Mouse (Mus musculus): Measurements from ENCODE around the gene Spats2. TPM values are rescaled to one million over a fixed set of nuclear protein-coding genes. Genes with fewer than 3 reads are reported as not detected.

The Spats2 gene
- polyA plus RNA-seq, 1 experiment from 2014 or later = 59.5 TPM

- Histone ChIP-seq H3K9me3 (ENCODE audit: control insufficient read depth, low read length) (no peaks in the 10 kb centered on the region), H3K36me3 (ENCODE audit: control insufficient read depth, insufficient read depth, low read length) (no peaks in the 10 kb centered on the region), H3K4me3 (ENCODE audit: low read depth, low read length) (no peak overlapping the region), H3K4me2 (replicated peaks; ENCODE audit: low read depth, low read length) (no peak overlapping the region), H3K9ac (ENCODE audit: low read depth, low read length) (no peak overlapping the region), H3K27ac (ENCODE audit: low read depth, low read length) (no peak overlapping the region), H3K4me1 (replicated peaks; ENCODE audit: control insufficient read depth, insufficient read depth, low read length) (no peaks in the 10 kb centered on the region), H3K27me3 (ENCODE audit: control insufficient read depth, insufficient read depth, low read length) (no peaks in the 10 kb centered on the region)
- WGBS = 84% methylated on average over 2 of the region's 2 CpGs
- ATAC-seq (ENCODE audit: low FRiP score) (no peak), DNase-seq (ENCODE audit: low spot score) (no peak)
Observed at GRCm38 (mm10) chr15:99122642-99123041, 3.1 kb upstream of the Spats2 start.

GRCm38 (mm10) chr15:99126081-99126815 lies 532 bp downstream of the Spats2 start:
- under 1% methylated on average over 81 of the region's 115 CpGs for WGBS
- H3K9me3 ChIP-seq (ENCODE audit: control insufficient read depth, low read length) = no peaks in the 10 kb centered on the region
- peak overlapping the region; percentile 98 for H3K27ac ChIP-seq (ENCODE audit: low read depth, low read length)
- H3K36me3 ChIP-seq (ENCODE audit: control insufficient read depth, insufficient read depth, low read length) = no peaks in the 10 kb centered on the region
- no peaks in the 10 kb centered on the region for H3K27me3 ChIP-seq (ENCODE audit: control insufficient read depth, insufficient read depth, low read length)
- peak overlapping the region; percentile 90 for H3K9ac ChIP-seq (ENCODE audit: low read depth, low read length)
- DNase-seq (ENCODE audit: low spot score) (peak; percentile 96), ATAC-seq (ENCODE audit: low FRiP score) (peak; percentile 91)
- peak overlapping the region; percentile 88 for H3K4me3 ChIP-seq (ENCODE audit: low read depth, low read length)
- peaks cover 3% of the 10 kb centered on the region for H3K4me1 ChIP-seq (replicated peaks; ENCODE audit: control insufficient read depth, insufficient read depth, low read length)
- H3K4me2 ChIP-seq (replicated peaks; ENCODE audit: low read depth, low read length) = peak overlapping the region; percentile 70

- peak overlapping the region; percentile 98 for H3K27ac ChIP-seq (ENCODE audit: low read depth, low read length)
- DNase-seq (ENCODE audit: low spot score) (peak; percentile 69), ATAC-seq (ENCODE audit: low FRiP score) (peak; percentile 38; the same call in 1 of the 2 replicates)
- under 1% methylated on average over 29 of the region's 35 CpGs for WGBS
- peak overlapping the region; percentile 90 for H3K9ac ChIP-seq (ENCODE audit: low read depth, low read length)
- H3K4me1 ChIP-seq (replicated peaks; ENCODE audit: control insufficient read depth, insufficient read depth, low read length) = peaks cover 3% of the 10 kb centered on the region
- peak overlapping the region; percentile 88 for H3K4me3 ChIP-seq (ENCODE audit: low read depth, low read length)
- no peaks in the 10 kb centered on the region for H3K27me3 ChIP-seq (ENCODE audit: control insufficient read depth, insufficient read depth, low read length)
- H3K4me2 ChIP-seq (replicated peaks; ENCODE audit: low read depth, low read length) = peak overlapping the region; percentile 70
- H3K36me3 ChIP-seq (ENCODE audit: control insufficient read depth, insufficient read depth, low read length) = no peaks in the 10 kb centered on the region
- no peaks in the 10 kb centered on the region for H3K9me3 ChIP-seq (ENCODE audit: control insufficient read depth, low read length)
Observed at GRCm38 (mm10) chr15:99126816-99127365, 1.2 kb downstream of the Spats2 start.

GRCm38 (mm10) chr15:99127851-99128522 lies 2.3 kb downstream of the Spats2 start:
- H3K9me3 ChIP-seq (ENCODE audit: control insufficient read depth, low read length) = no peaks in the 10 kb centered on the region
- peaks cover 3% of the 10 kb centered on the region for H3K4me1 ChIP-seq (replicated peaks; ENCODE audit: control insufficient read depth, insufficient read depth, low read length)
- H3K4me3 ChIP-seq (ENCODE audit: low read depth, low read length) = peak overlapping the region; percentile 88
- H3K27me3 ChIP-seq (ENCODE audit: control insufficient read depth, insufficient read depth, low read length) = no peaks in the 10 kb centered on the region
- peak overlapping the region; percentile 47; the same call in 1 of the 2 replicates for H3K9ac ChIP-seq (ENCODE audit: low read depth, low read length)
- DNase-seq (ENCODE audit: low spot score) = no peak
- ATAC-seq (ENCODE audit: low FRiP score) = no peak
- H3K27ac ChIP-seq (ENCODE audit: low read depth, low read length) = no peak overlapping the region
- H3K36me3 ChIP-seq (ENCODE audit: control insufficient read depth, insufficient read depth, low read length) = no peaks in the 10 kb centered on the region
- 66% methylated on average over 6 of the region's 6 CpGs for WGBS
- peak overlapping the region; percentile 70 for H3K4me2 ChIP-seq (replicated peaks; ENCODE audit: low read depth, low read length)

GRCm38 (mm10) chr15:99129441-99129840 lies 3.7 kb downstream of the Spats2 start:
- H3K27ac ChIP-seq (ENCODE audit: low read depth, low read length) = no peak overlapping the region

GRCm38 (mm10) chr15:99129956-99130910 lies 4.5 kb downstream of the Spats2 start:
- 67% methylated on average over 22 of the region's 22 CpGs for WGBS
- no peaks in the 10 kb centered on the region for H3K36me3 ChIP-seq (ENCODE audit: control insufficient read depth, insufficient read depth, low read length)
- no peaks in the 10 kb centered on the region for H3K27me3 ChIP-seq (ENCODE audit: control insufficient read depth, insufficient read depth, low read length)
- no peak overlapping the region for H3K27ac ChIP-seq (ENCODE audit: low read depth, low read length)
- no peak overlapping the region for H3K9ac ChIP-seq (ENCODE audit: low read depth, low read length)
- H3K9me3 ChIP-seq (ENCODE audit: control insufficient read depth, low read length) = no peaks in the 10 kb centered on the region
- DNase-seq (ENCODE audit: low spot score) (peak; percentile 25), ATAC-seq (ENCODE audit: low FRiP score) (no peak)
- H3K4me1 ChIP-seq (replicated peaks; ENCODE audit: control insufficient read depth, insufficient read depth, low read length) = peaks cover 3% of the 10 kb centered on the region
- H3K4me3 ChIP-seq (ENCODE audit: low read depth, low read length) = no peak overlapping the region
- no peak overlapping the region for H3K4me2 ChIP-seq (replicated peaks; ENCODE audit: low read depth, low read length)

More at GRCm38 (mm10) chr15:99129441-99129840, 3.7 kb downstream of the Spats2 start:
- Histone ChIP-seq H3K27me3 (ENCODE audit: control insufficient read depth, insufficient read depth, low read length) (no peaks in the 10 kb centered on the region), H3K4me1 (replicated peaks; ENCODE audit: control insufficient read depth, insufficient read depth, low read length) (peaks cover 3% of the 10 kb centered on the region), H3K9ac (ENCODE audit: low read depth, low read length) (no peak overlapping the region), H3K9me3 (ENCODE audit: control insufficient read depth, low read length) (no peaks in the 10 kb centered on the region), H3K36me3 (ENCODE audit: control insufficient read depth, insufficient read depth, low read length) (no peaks in the 10 kb centered on the region), H3K4me3 (ENCODE audit: low read depth, low read length) (no peak overlapping the region), H3K4me2 (replicated peaks; ENCODE audit: low read depth, low read length) (no peak overlapping the region)
- DNase-seq (ENCODE audit: low spot score) = no peak
- 61% methylated on average over 11 of the region's 11 CpGs for WGBS
- no peak for ATAC-seq (ENCODE audit: low FRiP score)

- Histone ChIP-seq H3K4me3 (ENCODE audit: low read depth, low read length) (no peak overlapping the region), H3K4me2 (replicated peaks; ENCODE audit: low read depth, low read length) (no peak overlapping the region), H3K9ac (ENCODE audit: low read depth, low read length) (no peak overlapping the region), H3K27me3 (ENCODE audit: control insufficient read depth, insufficient read depth, low read length) (no peaks in the 10 kb centered on the region), H3K36me3 (ENCODE audit: control insufficient read depth, insufficient read depth, low read length) (no peaks in the 10 kb centered on the region), H3K27ac (ENCODE audit: low read depth, low read length) (no peak overlapping the region), H3K4me1 (replicated peaks; ENCODE audit: control insufficient read depth, insufficient read depth, low read length) (no peaks in the 10 kb centered on the region), H3K9me3 (ENCODE audit: control insufficient read depth, low read length) (no peaks in the 10 kb centered on the region)
- DNase-seq (ENCODE audit: low spot score) (no peak), ATAC-seq (ENCODE audit: low FRiP score) (no peak)
- WGBS = 88% methylated on average over 5 of the region's 5 CpGs
Observed at GRCm38 (mm10) chr15:99138389-99138788, 12.7 kb downstream of the Spats2 start.

- H3K9ac ChIP-seq (ENCODE audit: low read depth, low read length) = no peak overlapping the region
- H3K4me3 ChIP-seq (ENCODE audit: low read depth, low read length) = no peak overlapping the region
- no peak for ATAC-seq (ENCODE audit: low FRiP score)
- WGBS = 68% methylated on average over 6 of the region's 6 CpGs
- DNase-seq (ENCODE audit: low spot score) = peak; percentile 75
- H3K27ac ChIP-seq (ENCODE audit: low read depth, low read length) = no peak overlapping the region
- no peaks in the 10 kb centered on the region for H3K9me3 ChIP-seq (ENCODE audit: control insufficient read depth, low read length)
- H3K27me3 ChIP-seq (ENCODE audit: control insufficient read depth, insufficient read depth, low read length) = no peaks in the 10 kb centered on the region
- H3K4me2 ChIP-seq (replicated peaks; ENCODE audit: low read depth, low read length) = no peak overlapping the region
- H3K36me3 ChIP-seq (ENCODE audit: control insufficient read depth, insufficient read depth, low read length) = no peaks in the 10 kb centered on the region
- no peaks in the 10 kb centered on the region for H3K4me1 ChIP-seq (replicated peaks; ENCODE audit: control insufficient read depth, insufficient read depth, low read length)
Observed at GRCm38 (mm10) chr15:99139669-99140068, 14.0 kb downstream of the Spats2 start.

Data from hindbrain, embryonic 11.5 days (tissue).